Mouse (Mus musculus) limb, embryonic 14.5 days (tissue): ENCODE results near the gene Dcun1d4. TPM values are rescaled to one million over a fixed set of nuclear protein-coding genes. Genes with fewer than 3 reads are reported as not detected.

Experiments used
- ATAC-seq: fragments of 200-750 bp; cut with Nextera tagmentation; 2 replicates; pipeline ENCODE4 v1.8.0; 2017; ENCODE audit warnings: low read depth, moderate number of reproducible peaks, moderate TSS enrichment; ENCODE audit not compliant: low FRiP score
- DNase-seq: peaks from one replicate; pipeline ENCODE4 v3.0.0-alpha.2; 2015; ENCODE audit warnings: low spot score
- H3K27ac ChIP-seq: fragments of 300-500 bp; sonication (generic); replicated peaks from 2 replicates; pipeline ENCODE4 v1.5.1; 2014; ENCODE audit warnings: low read depth, mild to moderate bottlenecking, low read length, moderate library complexity, mixed read lengths
- H3K27me3 ChIP-seq: fragments of 300-500 bp; sonication (generic); 2 replicates; pipeline ENCODE4 v1.6.1; 2014; ENCODE audit warnings: low read length, mixed read lengths; ENCODE audit not compliant: control insufficient read depth, insufficient read depth
- H3K36me3 ChIP-seq: fragments of 300-500 bp; sonication (generic); 2 replicates; pipeline ENCODE4 v1.6.1; 2014; ENCODE audit warnings: mild to moderate bottlenecking, low read length, moderate library complexity, mixed read lengths; ENCODE audit not compliant: control insufficient read depth, insufficient read depth
- H3K4me1 ChIP-seq: fragments of 300-500 bp; sonication (generic); 2 replicates; pipeline ENCODE4 v1.6.1; 2014; ENCODE audit warnings: antibody characterized with exemption, low read length, mixed read lengths; ENCODE audit not compliant: control insufficient read depth, insufficient read depth
- H3K4me2 ChIP-seq: fragments of 300-500 bp; sonication (generic); replicated peaks from 2 replicates; pipeline ENCODE4 v1.6.1; 2014; ENCODE audit warnings: low read depth, mild to moderate bottlenecking, low read length, moderate library complexity; ENCODE audit not compliant: severe bottlenecking
- H3K4me3 ChIP-seq: fragments of 300-500 bp; sonication (generic); replicated peaks from 2 replicates; pipeline ENCODE4 v1.5.1; 2014; ENCODE audit warnings: low read length
- H3K9ac ChIP-seq: fragments of 300-500 bp; sonication (generic); 2 replicates; pipeline ENCODE4 v1.6.1; 2014; ENCODE audit warnings: mild to moderate bottlenecking, low read depth, low read length, moderate library complexity; ENCODE audit not compliant: severe bottlenecking
- H3K9me3 ChIP-seq: fragments of 300-500 bp; sonication (generic); 2 replicates; pipeline ENCODE4 v1.6.1; 2016; ENCODE audit warnings: low read length; ENCODE audit not compliant: control insufficient read depth
- POLR2A ChIP-seq: fragments of 200-500 bp; IDR thresholded peaks from 2 replicates; pipeline ENCODE4 v1.8.0; 2012; ENCODE audit warnings: inconsistent platforms, mild to moderate bottlenecking, moderate library complexity, borderline replicate concordance; ENCODE audit not compliant: insufficient read depth, insufficient read length; ENCODE audit errors: extremely low read depth
- WGBS: fragments of 180-500 bp; shearing (Covaris S2); extraction: QIAGEN DNeasy Blood & Tissue Kit; methylation state at CpG from one replicate; pipeline ENCODE4 v1.1.7; 2014; 5-methylcytosine and 5-hydroxymethylcytosine counted together
- polyA plus RNA-seq, 2 experiments: library from polyadenylated mRNA; depleted of rRNA in 1 of 2; stranded (reverse) in 1 of 2; unstranded in 1 of 2; fragments of >200 nt; fragmentation: Nextera tagmentation in 1 of 2; extraction: Ambion mirVana in 1 of 2; gene quantifications; 2 replicates each; pipeline versions ENCODE4 v1.2.1 to v1.2.3; 2012 to 2014

Gene Dcun1d4
- polyA plus RNA-seq, 2 experiments = 19.9 to 27.0 TPM

GRCm38 (mm10) chr5:73512661-73513060 lies 31.9 kb downstream of the Dcun1d4 start:
- H3K27me3 ChIP-seq = no peaks in the 10 kb centered on the region
- WGBS = 85% methylated on average over 9 of the region's 9 CpGs
- H3K36me3 ChIP-seq = peaks cover 23% of the 10 kb centered on the region
- peaks cover 6% of the 10 kb centered on the region; the same call in 1 of the 2 replicates for H3K4me1 ChIP-seq
- no peak overlapping the region for H3K9ac ChIP-seq
- H3K4me2 ChIP-seq = no peak overlapping the region
- ATAC-seq = no peak
- no peaks in the 10 kb centered on the region for H3K9me3 ChIP-seq
- no peak overlapping the region for H3K4me3 ChIP-seq
- TF ChIP-seq POLR2A = no peak
- no peak overlapping the region for H3K27ac ChIP-seq
- no peak for DNase-seq

GRCm38 (mm10) chr5:73514202-73514601 lies 33.4 kb downstream of the Dcun1d4 start:
- ATAC-seq (no peak), DNase-seq (no peak)
- Histone ChIP-seq H3K27me3 (no peaks in the 10 kb centered on the region), H3K4me2 (no peak overlapping the region), H3K9me3 (no peaks in the 10 kb centered on the region), H3K36me3 (peaks cover 28% of the 10 kb centered on the region), H3K4me3 (no peak overlapping the region), H3K9ac (no peak overlapping the region), H3K4me1 (no peaks in the 10 kb centered on the region), H3K27ac (no peak overlapping the region)
- TF ChIP-seq POLR2A = no peak
- 88% methylated on average over 2 of the region's 2 CpGs for WGBS

GRCm38 (mm10) chr5:73517299-73517698 lies 36.5 kb downstream of the Dcun1d4 start:
- WGBS = 91% methylated on average over 5 of the region's 5 CpGs
- Histone ChIP-seq H3K4me1 (no peaks in the 10 kb centered on the region), H3K4me2 (no peak overlapping the region), H3K9ac (no peak overlapping the region), H3K36me3 (peaks cover 42% of the 10 kb centered on the region), H3K27ac (no peak overlapping the region), H3K27me3 (no peaks in the 10 kb centered on the region), H3K4me3 (no peak overlapping the region), H3K9me3 (no peaks in the 10 kb centered on the region)
- TF ChIP-seq POLR2A = no peak
- no peak for DNase-seq
- no peak for ATAC-seq

GRCm38 (mm10) chr5:73518424-73519211 lies 37.8 kb downstream of the Dcun1d4 start:
- no peak for TF ChIP-seq POLR2A
- no peaks in the 10 kb centered on the region for H3K9me3 ChIP-seq
- H3K4me3 ChIP-seq = no peak overlapping the region
- ATAC-seq (no peak), DNase-seq (no peak)
- peaks cover 38% of the 10 kb centered on the region for H3K36me3 ChIP-seq
- no peak overlapping the region for H3K27ac ChIP-seq
- H3K27me3 ChIP-seq = no peaks in the 10 kb centered on the region
- WGBS = 94% methylated on average over 8 of the region's 8 CpGs
- no peaks in the 10 kb centered on the region for H3K4me1 ChIP-seq
- H3K9ac ChIP-seq = no peak overlapping the region
- no peak overlapping the region for H3K4me2 ChIP-seq

GRCm38 (mm10) chr5:73520787-73521186 lies 40.0 kb downstream of the Dcun1d4 start:
- Histone ChIP-seq H3K27me3 (no peaks in the 10 kb centered on the region), H3K27ac (no peak overlapping the region), H3K4me2 (no peak overlapping the region), H3K4me1 (no peaks in the 10 kb centered on the region), H3K36me3 (peaks cover 44% of the 10 kb centered on the region), H3K9me3 (no peaks in the 10 kb centered on the region), H3K4me3 (no peak overlapping the region), H3K9ac (no peak overlapping the region)
- ATAC-seq = no peak
- 91% methylated on average over 4 of the region's 4 CpGs for WGBS
- TF ChIP-seq POLR2A = no peak
- DNase-seq = no peak

- peaks cover 47% of the 10 kb centered on the region for H3K36me3 ChIP-seq
Measured at GRCm38 (mm10) chr5:73523227-73523626, 42.4 kb downstream of the Dcun1d4 start.

More at GRCm38 (mm10) chr5:73523227-73523626, 42.4 kb downstream of the Dcun1d4 start:
- Histone ChIP-seq H3K27ac (no peak overlapping the region), H3K4me2 (no peak overlapping the region), H3K9me3 (no peaks in the 10 kb centered on the region), H3K9ac (no peak overlapping the region), H3K27me3 (no peaks in the 10 kb centered on the region), H3K4me1 (no peaks in the 10 kb centered on the region), H3K4me3 (no peak overlapping the region)
- 92% methylated on average over 10 of the region's 10 CpGs for WGBS
- no peak for DNase-seq
- ATAC-seq = no peak
- no peak for TF ChIP-seq POLR2A
